Mouse (Mus musculus) mesoderm, embryonic 11.5 days (tissue): ENCODE data around the gene Nxpe4.
"Not testable (repeated sequence)": the region's sequence is repeated elsewhere in the genome, so short reads cannot be mapped to it uniquely, and the experiment has no call there.

Experiments
- DNase-seq: peaks from one replicate; pipeline ENCODE4 v3.0.0-alpha.2; 2012; ENCODE audit warnings: low read depth, low spot score

Gene Nxpe4

DNA sequence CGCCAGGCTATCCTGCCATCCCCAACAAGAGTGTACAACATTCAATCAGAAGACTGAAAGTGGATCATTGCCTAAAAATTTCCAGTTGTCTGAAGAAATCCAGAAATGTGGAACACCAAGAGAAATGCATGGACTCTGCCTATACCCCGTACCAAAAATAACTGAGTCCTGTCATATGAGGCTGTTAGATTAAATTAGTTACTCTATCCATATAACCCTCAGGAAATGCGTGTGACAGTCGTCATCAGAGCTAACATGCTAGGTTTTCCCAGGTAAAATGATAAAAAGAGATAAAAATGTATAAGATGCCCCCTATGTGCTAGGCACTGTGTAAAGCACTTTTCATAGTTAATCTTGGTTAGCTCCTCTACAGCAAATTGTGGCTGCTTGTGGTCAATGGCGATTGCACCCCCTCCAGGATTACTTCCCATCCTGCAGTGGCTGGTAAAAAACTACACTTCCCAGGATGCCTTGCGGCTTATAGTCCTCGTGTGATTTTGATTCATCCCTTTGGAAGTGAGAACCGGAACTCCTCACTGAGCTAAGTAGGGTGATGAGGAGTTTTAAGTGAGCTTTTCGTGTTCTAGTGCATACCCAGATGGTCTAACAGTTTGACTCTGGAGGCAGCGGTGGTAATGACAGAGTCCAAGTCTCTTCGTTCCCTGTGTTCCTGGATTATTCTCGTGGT lies at the start of gene Nxpe4:
Gene Nxpe4, plus strand, starts transcription at position 519 of the 688 bp plus-strand sequence.
- peak; percentile 85 for DNase-seq

DNA sequence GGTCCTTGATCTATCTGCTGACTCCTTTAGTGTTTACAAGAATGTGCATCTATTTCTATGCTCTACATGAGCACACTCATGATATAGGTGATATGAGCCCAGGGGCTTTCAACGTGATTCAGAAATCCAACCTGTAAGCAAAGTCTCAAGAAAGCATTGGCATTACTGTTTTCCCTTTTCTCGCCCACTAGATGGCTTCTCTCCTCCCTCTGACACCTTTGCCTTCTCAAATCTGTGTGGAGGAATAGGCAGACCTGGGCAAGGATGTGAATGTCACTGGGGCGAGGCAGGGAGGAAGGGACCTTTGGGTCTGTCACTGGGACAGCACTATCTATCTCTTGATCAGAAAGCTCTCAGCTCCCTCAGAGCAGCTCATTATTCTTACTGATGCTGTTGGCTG lies 35.0 kb upstream of the Nxpe4 start:
- no peak for DNase-seq

DNA sequence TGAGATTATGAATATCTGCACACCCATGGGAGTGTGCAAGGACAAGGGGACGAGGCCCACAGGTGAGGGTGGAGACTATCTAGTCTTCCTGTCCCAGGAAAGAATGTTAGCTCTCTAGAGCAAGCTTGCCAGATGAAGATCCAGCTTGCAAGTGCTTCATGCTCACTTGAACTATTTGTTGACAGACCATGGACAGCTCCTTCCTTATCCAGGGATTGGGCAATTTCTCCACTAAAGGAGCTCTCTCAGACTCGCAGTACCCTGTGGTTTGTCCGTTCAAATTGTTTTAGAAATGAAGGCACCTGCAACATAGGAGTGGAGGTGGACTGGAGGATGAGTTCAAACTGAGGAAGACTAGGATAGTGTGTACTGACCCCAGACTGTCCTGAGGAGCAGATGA lies 24.3 kb upstream of the Nxpe4 start:
- peak; percentile 57 for DNase-seq

DNA sequence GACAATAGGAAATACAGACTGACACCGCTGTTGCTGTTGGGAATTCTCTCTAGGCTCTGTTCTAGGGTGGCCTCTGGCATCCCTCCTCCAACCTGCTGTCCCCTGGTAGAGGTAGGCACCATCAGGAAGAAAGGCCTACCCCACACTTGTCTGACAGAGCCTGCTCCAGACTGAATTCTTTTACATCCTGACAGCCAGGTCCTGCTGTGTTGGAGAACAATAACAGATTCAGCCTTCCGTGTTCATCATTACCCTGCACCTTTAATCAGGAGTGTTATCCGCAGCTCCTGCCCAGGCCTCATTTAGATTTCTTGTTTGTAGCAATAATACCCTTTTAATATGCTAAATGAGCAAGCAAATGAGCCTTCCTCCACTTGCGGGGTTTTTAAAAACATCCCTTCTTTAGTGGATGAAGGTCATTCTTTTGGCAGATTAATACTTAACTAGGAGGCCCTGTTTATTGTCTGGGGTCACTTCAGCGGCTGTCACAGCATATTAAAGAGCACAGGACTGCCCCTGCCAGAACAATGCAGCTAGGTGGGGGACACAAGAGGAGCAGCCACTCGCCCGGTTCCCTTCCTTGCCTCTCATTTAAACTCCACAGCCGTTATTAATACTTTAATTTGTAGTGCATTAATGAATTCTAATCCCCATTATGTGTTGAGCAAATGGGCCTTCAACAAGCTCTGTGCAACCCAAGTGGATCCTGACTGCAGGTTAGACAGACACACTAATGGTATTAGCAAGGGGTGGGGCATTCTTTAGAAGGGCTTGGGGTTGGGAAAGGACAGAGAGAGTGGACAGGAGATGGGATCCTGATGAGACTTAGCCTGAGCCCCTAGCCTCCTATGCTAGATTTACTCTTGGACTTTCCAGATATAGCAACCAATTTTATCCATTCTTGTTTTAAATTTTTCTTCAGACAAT lies 21.1 kb upstream of the Nxpe4 start:
- DNase-seq, result no peak

DNA sequence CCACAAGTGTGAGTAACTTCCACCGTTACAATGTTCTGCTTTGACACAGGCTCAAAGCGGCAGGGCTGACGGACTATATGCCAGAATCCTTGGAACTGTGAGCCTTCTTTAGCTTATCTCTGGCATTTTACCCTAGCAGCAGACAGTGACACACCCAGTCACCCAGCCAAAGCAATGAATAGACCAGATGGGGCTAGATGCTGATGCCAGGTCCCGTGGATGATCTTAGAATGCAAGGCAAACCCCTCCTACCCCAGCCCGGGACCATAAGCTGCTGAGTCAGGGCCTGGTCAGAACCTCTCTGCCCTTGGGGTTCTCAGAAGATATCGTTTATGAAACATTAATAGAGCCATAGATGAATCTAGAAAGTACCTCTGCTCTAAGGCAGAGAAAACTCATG lies 19.2 kb upstream of the Nxpe4 start:
- no peak for DNase-seq

DNA sequence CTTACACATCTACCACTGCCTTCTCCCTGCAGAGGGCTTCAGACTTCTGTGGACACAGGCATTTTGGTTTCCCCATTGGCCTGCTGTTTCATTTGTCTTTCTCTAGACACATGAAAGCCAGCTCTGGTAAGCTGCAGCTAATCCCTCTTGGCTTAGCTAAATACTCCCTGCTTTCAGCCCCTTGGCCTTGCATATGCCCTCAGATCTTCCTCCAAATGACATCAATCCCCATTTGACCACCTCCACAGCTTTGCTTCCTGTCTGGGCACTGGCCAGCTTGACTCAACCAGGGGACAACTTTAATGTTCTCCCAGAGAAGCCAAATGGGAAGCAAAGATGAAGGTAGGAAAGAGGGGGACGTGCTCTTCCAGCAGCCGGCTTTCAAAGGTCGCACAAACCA lies 15.1 kb upstream of the Nxpe4 start:
- no peak for DNase-seq

DNA sequence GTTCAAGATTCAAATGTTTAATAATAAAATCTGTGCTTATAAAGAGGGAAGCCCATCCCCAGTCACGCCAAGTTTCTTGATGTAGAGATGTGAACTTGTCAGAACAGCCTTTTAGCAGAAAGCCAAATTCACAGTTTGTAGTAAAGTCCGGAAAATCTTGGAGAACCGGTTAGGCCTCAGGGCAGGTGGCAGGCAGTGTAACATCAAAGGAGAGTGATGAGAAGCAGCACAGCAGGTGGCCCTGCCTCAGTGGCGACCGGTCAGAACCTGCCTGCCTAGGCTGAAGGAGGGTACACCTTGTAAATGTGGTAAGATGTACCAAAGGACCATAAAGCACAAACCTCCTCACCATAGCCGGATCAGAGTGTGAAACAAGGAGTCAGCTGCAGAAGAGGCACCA lies 4.7 kb downstream of the Nxpe4 start:
- not testable (repeated sequence) for DNase-seq

DNA sequence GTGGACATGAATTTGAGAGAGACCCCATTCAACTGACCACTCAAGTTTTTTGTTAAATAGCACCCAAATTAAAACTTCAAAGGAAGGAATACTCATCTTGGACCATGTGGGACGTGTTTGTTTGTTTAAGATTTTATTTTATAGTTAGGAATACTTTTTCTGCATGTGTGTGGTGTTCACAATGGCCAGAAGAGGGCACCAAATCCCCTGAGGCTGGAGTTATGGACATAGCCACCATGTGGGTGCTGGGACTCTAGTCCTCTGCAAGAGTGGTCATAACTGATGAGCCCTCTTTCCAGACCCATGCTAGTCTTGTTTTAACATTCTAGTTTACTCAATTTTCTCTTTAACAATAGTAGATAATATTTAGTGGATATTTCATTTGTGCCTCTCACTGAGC lies 14.9 kb downstream of the Nxpe4 start:
- DNase-seq, result peak; percentile 14

DNA sequence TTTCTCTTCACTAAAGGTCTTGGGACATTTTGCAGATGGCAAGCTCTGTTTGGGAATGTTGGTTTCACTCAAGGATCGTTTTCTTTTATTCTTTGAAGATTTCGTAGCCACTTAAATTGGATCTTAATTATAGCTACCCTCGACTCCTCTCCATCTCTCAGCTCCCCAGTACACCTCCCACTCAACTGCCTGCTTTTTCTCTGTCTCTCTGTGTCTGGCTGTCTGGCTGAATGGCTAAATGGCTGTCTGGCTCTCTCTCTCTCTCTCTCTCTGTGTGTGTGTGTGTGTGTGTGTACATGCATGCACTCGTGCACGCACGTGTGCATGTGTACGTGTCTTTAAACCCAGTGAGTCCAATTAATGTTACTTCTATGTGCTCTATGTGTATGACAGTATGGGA lies 19.5 kb downstream of the Nxpe4 start:
- no peak for DNase-seq

DNA sequence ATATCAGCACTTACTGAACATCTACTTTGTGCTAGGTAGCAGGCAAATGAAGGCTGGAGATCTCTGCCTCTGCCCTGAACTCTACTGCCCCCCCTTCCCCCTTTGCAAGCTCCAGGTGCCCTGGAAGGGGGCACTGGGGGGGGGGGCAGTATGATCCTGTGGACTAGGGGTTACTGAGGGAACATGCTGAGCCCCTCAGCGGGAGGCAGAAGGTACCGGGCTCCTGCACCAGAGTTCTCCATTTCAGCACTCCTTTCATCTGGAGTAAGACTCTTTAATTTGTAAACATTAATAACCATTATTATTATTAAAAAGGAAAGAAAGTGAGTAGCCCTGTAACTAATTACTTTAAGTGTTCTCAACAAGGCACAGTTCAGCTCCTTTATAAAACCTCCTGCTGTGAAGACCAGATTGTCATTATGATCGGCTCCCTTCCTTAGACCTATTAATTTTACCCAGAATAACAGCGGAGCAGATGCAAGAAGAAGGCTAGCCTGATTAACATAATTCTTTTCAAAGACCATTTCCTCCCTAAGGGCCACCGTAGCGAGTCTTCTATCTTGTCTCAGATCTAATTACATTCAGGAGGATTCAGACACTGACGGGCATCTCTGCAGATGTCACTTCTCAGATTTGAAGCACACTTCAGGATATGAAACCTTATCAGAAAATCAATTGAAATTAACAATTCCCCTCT lies 21.0 kb downstream of the Nxpe4 start:
- DNase-seq, result peak; percentile 13

DNA sequence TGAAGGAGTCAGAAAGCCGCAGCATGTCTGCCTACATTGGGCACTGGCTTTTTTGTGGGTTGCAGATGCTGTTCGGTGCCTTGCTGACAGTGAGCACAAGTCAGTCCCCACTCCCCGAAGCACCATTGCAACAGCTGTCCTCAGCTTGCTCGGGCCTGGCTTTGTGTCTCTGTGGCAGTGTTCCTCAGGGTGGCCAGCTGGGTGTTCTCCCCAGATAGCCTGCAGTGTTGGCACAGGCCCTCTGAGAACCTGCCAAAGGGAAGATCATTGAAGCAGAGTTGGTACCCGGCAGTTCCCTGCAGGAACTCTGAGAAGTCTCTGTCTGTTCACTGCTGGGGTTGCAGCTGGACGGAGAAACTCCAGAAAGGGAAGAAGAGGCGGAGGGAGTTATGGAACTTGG lies 22.5 kb downstream of the Nxpe4 start:
- no peak for DNase-seq

DNA sequence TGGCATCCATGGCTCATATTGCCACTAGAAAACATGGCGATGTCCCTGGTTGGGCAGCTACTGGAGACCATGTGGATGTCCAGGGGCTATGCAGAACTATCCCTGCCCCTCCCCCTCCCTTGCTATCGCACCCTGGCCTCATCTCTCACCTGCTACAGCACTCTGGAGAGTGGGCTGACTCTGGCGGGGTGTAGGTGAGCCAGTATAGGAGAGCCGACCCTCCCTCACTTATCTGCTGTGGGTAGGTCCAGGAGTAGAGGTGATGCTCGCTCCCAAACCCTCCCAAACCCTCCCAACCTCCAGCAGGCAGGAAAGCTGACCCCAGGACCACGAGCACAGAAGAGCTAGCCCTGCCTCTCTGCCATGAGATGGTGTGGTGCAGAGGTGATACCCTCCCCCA lies 27.0 kb downstream of the Nxpe4 start:
- DNase-seq, result no peak

DNA sequence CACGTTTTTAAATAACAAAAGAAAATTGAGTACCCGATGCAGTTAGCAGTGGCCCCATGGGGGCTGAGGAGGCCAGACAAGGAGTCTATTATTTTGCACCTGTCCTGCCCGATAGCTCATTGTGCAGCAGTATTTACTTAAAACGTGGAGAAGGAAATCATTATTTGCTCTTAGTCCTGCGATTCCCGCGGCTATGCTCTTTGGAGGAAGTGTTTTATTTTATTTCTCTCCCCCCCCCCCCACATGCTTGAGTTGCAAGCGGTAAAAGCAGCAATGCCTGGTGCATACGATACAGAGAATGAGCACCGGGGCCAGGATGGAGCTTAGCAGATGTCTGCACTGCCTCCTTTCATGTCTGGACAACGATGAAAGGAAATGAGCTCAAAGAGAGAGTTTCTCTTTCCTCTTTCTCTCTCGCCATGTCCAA lies 35.6 kb downstream of the Nxpe4 start:
- DNase-seq, result peak; percentile 30

DNA sequence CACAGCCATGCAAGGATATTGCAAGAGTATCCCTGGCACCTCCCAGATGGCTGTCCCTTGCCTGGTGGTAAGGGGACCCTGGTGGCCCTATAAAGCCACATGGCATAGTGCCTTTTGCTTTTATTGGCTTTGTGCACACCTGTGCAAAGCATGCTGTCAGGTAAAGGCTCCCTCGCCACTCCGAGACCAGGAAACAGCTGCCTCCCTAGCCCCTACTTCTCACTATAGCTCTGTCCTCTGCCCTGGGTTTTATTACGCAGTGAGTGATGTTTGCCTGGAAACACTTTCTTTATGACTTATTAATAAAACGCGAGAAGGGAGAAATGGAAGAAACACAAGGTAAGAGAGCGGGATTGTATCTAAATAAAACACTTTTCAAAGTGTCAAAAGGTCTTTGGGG lies 49.1 kb downstream of the Nxpe4 start:
- DNase-seq, result no peak

DNA sequence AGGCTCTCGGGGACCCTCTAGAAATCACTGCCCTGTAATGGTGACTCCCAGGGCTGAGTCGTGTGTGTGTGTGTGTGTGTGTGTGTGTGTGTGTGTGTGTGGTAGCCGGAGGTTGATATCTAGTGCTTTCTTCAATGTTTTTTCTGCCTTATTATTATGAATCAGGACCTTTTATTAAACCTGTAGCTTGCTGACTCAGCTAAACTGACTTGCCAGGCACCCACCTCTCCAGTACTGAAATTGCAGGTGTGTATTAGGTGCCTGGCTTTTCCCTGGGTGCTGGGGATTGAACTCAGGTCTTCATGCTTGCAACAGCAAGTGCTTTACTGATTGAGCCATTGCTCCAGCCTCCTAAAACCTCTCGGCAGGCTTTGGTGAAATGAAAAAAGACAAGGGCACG lies 50.1 kb downstream of the Nxpe4 start:
- no peak for DNase-seq

DNA sequence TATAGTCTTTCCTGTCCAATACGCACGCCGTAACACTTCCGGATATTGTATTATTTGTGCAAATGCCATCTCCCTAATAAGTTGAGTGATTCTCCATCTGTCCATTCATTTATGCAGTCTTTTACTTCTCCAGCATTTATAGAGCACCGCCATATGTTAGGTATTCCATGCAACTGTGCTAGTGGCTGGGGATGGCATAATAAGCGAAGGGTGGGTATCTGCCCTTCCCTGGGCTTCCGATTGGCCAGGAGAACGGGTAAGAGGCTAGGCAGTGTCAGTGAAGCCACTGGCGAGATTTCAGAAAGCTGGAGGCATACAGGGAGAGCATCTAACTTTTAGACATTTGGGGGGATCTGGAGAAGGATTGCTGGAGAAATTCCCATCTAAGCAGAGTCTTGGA lies 52.9 kb downstream of the Nxpe4 start:
- DNase-seq, result no peak

DNA sequence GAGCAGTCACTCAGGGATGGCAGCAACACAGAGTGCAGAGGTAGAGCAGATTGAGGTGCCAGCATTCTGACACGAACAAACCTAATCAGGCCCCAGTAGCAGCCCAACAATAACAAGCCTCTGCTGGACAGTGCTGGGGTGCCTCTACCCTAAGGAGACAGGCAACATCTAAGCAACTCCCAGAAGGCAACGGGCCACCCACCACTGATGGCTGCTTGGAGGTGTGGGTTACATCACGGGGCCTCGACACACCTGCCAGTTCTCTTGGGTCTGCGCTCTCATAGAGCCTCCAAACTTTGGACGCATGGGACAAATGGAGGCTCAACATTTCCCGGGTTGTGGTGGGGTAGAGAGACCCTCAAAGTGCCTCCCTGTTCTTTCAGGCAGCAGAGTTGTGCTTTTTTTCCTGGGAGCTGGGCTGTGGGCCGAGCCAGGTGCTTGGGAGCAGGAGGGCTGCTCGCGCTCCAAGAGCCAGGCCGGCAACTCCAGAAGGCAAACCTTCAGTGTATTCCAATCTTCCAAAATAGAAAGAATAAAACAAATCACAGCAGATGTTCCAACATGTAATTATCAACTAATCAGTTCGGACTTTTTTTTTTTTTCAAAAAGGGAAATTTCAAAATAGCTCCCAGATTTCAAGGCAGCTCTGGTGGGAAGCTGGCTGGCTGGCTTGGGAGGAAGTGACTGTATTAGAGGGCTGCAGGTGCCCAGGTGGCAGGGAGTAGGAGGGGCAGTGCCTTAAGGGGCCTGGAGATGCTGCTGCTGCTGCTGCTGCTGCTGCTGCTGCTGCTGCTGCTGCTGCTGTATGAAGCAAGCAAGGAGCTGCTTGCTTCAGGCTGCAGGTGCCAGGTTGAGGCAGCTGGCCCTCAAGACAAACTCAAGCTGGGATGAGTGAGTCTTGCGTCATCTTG lies 54.5 kb downstream of the Nxpe4 start:
- DNase-seq, result no peak

DNA sequence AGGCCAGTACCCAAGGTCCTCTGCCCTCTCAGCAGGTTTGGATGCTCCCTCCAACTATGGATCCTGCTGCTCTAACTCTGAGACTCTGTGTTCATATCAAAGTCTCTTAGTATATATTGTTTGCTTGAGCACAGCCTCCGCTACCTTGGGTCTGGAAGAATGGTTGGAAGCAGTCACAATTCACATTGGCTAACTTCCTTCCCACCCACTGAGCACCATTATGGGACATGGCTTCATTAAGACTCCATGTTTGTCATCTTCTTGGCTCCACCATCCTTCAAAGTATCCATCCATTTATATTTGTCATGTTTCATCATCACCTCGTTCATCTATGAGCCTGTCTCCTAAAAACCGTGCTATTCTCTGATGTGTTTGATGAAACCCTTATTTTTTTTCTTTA lies 68.9 kb downstream of the Nxpe4 start:
- no peak for DNase-seq

DNA sequence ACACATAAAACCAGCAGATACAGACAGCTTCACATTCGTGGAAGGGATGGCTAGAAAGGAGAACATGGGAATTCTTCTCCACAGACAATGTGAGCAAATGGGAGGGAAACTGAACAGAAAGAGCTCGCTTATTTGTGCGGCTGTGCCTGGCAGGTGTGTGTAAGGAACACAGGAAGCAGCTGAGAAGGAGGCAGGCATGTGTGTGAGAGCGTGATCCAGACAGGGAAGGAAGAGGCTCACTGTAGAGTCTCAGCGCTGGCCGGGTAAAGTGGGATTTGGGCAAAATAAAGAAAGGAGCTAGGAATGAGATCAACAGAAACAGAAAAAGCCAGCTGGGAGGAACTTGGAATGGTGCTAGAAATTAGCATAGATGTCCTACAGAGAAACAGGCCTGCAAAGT lies 74.6 kb downstream of the Nxpe4 start:
- DNase-seq, result no peak

DNA sequence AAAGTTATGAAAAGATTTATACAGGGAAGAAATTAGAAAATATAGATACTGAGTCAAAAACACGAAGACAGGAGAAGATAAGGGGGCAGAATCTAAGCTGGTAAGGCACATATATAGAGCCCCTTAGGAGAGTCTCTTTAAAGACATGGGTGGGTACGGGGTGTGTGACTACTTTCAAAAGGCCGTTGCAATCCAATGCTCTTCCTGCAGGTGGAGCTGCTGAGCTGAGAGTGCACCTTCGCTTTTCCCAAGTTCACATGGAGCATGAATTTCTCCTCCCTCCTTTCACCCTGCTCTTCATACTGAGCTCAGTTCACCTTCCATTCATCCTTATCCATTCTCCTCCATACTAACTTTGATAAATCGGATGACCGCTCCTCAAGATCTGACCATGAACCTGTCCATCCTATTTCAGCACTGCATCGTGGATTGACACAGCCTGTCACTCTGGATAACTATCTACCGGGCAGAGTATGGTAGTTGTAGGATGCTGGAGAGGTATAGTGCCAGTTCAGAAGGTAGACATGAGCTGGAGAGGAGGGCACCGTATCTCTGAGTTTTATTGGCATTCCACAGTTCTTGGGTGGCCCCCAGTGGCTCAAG lies 76.4 kb downstream of the Nxpe4 start:
- no peak for DNase-seq

DNA sequence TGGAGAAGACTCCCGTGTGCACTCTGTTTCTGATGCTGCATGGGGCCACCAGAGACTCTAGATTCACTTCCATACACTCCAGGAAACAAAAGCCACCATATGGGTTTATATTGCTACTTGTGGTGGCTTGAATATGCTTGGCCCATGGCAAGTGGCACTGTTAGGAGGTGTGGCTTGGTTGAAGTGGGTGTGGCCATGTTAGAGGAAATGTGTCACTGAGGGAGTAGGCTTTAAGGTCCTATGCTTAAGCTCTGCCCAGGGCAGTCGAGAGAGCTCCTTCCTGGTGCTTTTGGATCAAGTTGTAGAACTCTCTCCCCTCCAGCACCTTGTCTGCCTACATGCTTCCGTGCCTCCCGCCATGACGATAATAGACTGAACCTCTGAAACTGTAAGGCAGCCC lies 77.6 kb downstream of the Nxpe4 start:
- DNase-seq, result no peak
